Mouse (Mus musculus) kidney, adult 9 months (tissue): ENCODE results near the gene Zfp560.
A peak's percentile ranks its signal among the peaks of the same experiment; 100 is the strongest.
"Not testable (repeated sequence)": the region's sequence is repeated elsewhere in the genome, so short reads cannot be mapped to it uniquely, and the experiment has no call there.

Experiments
- DNase-seq: peaks from one replicate; pipeline ENCODE4 v3.0.0; 2022

The Zfp560 gene

GRCm38 (mm10) chr9:20384532-20385342 lies at the start of gene Zfp560:
Gene Zfp560, minus strand, starts transcription at chr9:20385177.
- DNase-seq, result peak; percentile 86

GRCm38 (mm10) chr9:20430004-20430403 lies 45.0 kb upstream of the Zfp560 start:
- no peak for DNase-seq

GRCm38 (mm10) chr9:20411460-20411859 lies 26.5 kb upstream of the Zfp560 start:
- no peak for DNase-seq

- DNase-seq, result no peak
Measured at GRCm38 (mm10) chr9:20409319-20409718, 24.3 kb upstream of the Zfp560 start.

- DNase-seq, result no peak
Measured at GRCm38 (mm10) chr9:20385343-20385703, 346 bp upstream of the Zfp560 start.

- DNase-seq, result peak; percentile 10
Measured at GRCm38 (mm10) chr9:20383659-20384058, 1.3 kb downstream of the Zfp560 start.

GRCm38 (mm10) chr9:20374712-20375111 lies 10.3 kb downstream of the Zfp560 start:
- no peak for DNase-seq

GRCm38 (mm10) chr9:20367311-20367710 lies 17.7 kb downstream of the Zfp560 start:
- no peak for DNase-seq

- DNase-seq, result no peak
Measured at GRCm38 (mm10) chr9:20348501-20348900, 36.5 kb downstream of the Zfp560 start.

- no peak for DNase-seq
Measured at GRCm38 (mm10) chr9:20335994-20336393, 49.0 kb downstream of the Zfp560 start, which contains the start of gene Olfr18. Gene Olfr18, minus strand, starts transcription at chr9:20336094.

GRCm38 (mm10) chr9:20298232-20298631 lies 86.7 kb downstream of the Zfp560 start, which contains the start of gene Olfr873:
Gene Olfr873, plus strand, starts transcription at chr9:20298532.
- no peak for DNase-seq

- not testable (repeated sequence) for DNase-seq
Measured at GRCm38 (mm10) chr9:20295562-20295961, 89.4 kb downstream of the Zfp560 start.
